Mouse (Mus musculus) C2C12 (cell line): ENCODE results near the gene Gal3st3.

Experiments used
- CTCF ChIP-seq: IDR thresholded peaks from one replicate; pipeline ENCODE4 v1.5.1; 2011; ENCODE audit not compliant: control insufficient read depth, insufficient read depth, insufficient read length
- FOSL1 ChIP-seq: IDR thresholded peaks from one replicate; pipeline ENCODE4 v1.8.0; 2011; ENCODE audit warnings: mild to moderate bottlenecking, low read length; ENCODE audit not compliant: poor library complexity, insufficient read depth, severe bottlenecking
- MAX ChIP-seq: IDR thresholded peaks from one replicate; pipeline ENCODE4 v1.6.1; 2011; ENCODE audit warnings: mild to moderate bottlenecking, control low read depth
- MYOG ChIP-seq: IDR thresholded peaks from one replicate; pipeline ENCODE4 v1.6.1; 2011; ENCODE audit not compliant: control insufficient read depth, insufficient read length; ENCODE audit errors: extremely low read depth

- no peak for TF ChIP-seq CTCF
- no peak for TF ChIP-seq FOSL1
- no peak for TF ChIP-seq MYOG
- no peak for TF ChIP-seq MAX
These were observed 1.5 kb upstream of the Gal3st3 start for GRCm38 (mm10) chr19:5296630-5297029.
